Mouse (Mus musculus) thymus, adult 2 months (tissue): ENCODE measurements around the gene Drc1.

Experiments
- CTCF ChIP-seq: fragments of 200-500 bp; IDR thresholded peaks from 2 replicates; pipeline ENCODE4 v1.5.1; 2012; ENCODE audit warnings: mild to moderate bottlenecking, control low read depth, low read length, moderate library complexity, borderline replicate concordance; ENCODE audit not compliant: control insufficient read depth, poor library complexity, insufficient read depth; ENCODE audit errors: extremely low read depth
- POLR2A ChIP-seq: fragments of 200-500 bp; IDR thresholded peaks from 2 replicates; pipeline ENCODE4 v1.6.1; 2012; ENCODE audit warnings: mild to moderate bottlenecking, low read length, control low read depth, moderate library complexity; ENCODE audit not compliant: control insufficient read depth, poor library complexity, insufficient read depth; ENCODE audit errors: extremely low read depth

- no peak for TF ChIP-seq CTCF
- TF ChIP-seq POLR2A, result no peak
Observed at GRCm38 (mm10) chr5:30270571-30271190, 10.5 kb upstream of the Drc1 start.
